Mouse (Mus musculus): ENCODE measurements at regions not wholly inside any gene's neighbourhood (a gene's known extent, or its start where the extent isn't known, plus 50 kb on each side); places are given as distances from the start of the nearest gene placed in this dataset.
A peak's percentile ranks its signal among the peaks of the same experiment; 100 is the strongest.

- DNase-seq (ENCODE audit: extremely low spot score), result peak; percentile 4
These were observed 66.5 kb downstream of the Nmur2 start for GRCm38 (mm10) chr11:55974224-55974875.

- no peak for DNase-seq (ENCODE audit: extremely low spot score)
These were observed 74.2 kb downstream of the Nmur2 start for GRCm38 (mm10) chr11:55966580-55966979.

- no peak for DNase-seq (ENCODE audit: extremely low spot score)
These were observed 82.4 kb downstream of the Nmur2 start for GRCm38 (mm10) chr11:55958372-55958771.

GRCm38 (mm10) chr11:55957355-55957754, 83.5 kb downstream of the Nmur2 start:
- DNase-seq (ENCODE audit: extremely low spot score), result no peak

GRCm38 (mm10) chr11:55953696-55954095, 87.1 kb downstream of the Nmur2 start:
- peak; percentile 5 for DNase-seq (ENCODE audit: extremely low spot score)

- no peak for DNase-seq (ENCODE audit: extremely low spot score)
These were observed 91.2 kb downstream of the Nmur2 start for GRCm38 (mm10) chr11:55949596-55949995.

- no peak for DNase-seq (ENCODE audit: extremely low spot score)
These were observed 94.1 kb downstream of the Nmur2 start for GRCm38 (mm10) chr11:55946629-55947240.

GRCm38 (mm10) chr11:55946028-55946427, 94.8 kb downstream of the Nmur2 start:
- no peak for DNase-seq (ENCODE audit: extremely low spot score)

GRCm38 (mm10) chr11:55939983-55940382, 100.8 kb downstream of the Nmur2 start:
- DNase-seq (ENCODE audit: extremely low spot score), result no peak

- no peak for DNase-seq (ENCODE audit: extremely low spot score)
These were observed 114.4 kb downstream of the Nmur2 start for GRCm38 (mm10) chr11:55926366-55926765.

- DNase-seq (ENCODE audit: extremely low spot score), result no peak
These were observed 121.7 kb downstream of the Nmur2 start for GRCm38 (mm10) chr11:55919066-55919465.

GRCm38 (mm10) chr11:55918411-55918810, 122.4 kb downstream of the Nmur2 start:
- no peak for DNase-seq (ENCODE audit: extremely low spot score)

- peak; percentile 49 for DNase-seq (ENCODE audit: extremely low spot score)
These were observed 143.3 kb downstream of the Nmur2 start for GRCm38 (mm10) chr11:55897506-55897905.

- DNase-seq (ENCODE audit: extremely low spot score), result no peak
These were observed 150.6 kb downstream of the Nmur2 start for GRCm38 (mm10) chr11:55890161-55890560.

- no peak for DNase-seq (ENCODE audit: extremely low spot score)
These were observed 162.2 kb downstream of the Nmur2 start for GRCm38 (mm10) chr11:55878631-55879030.

- no peak for DNase-seq (ENCODE audit: extremely low spot score)
These were observed 173.7 kb downstream of the Nmur2 start for GRCm38 (mm10) chr11:55867141-55867540.

- DNase-seq (ENCODE audit: extremely low spot score), result no peak
These were observed 181.6 kb downstream of the Nmur2 start for GRCm38 (mm10) chr11:55859230-55859629.

GRCm38 (mm10) chr11:55820479-55820878, 212.5 kb upstream of the Glra1 start:
- no peak for DNase-seq (ENCODE audit: extremely low spot score)

- DNase-seq (ENCODE audit: extremely low spot score), result no peak
These were observed 208.6 kb upstream of the Glra1 start for GRCm38 (mm10) chr11:55816566-55816965.

GRCm38 (mm10) chr11:55810685-55811084, 202.7 kb upstream of the Glra1 start:
- DNase-seq (ENCODE audit: extremely low spot score), result peak; percentile 17

- DNase-seq (ENCODE audit: extremely low spot score), result peak; percentile 64
These were observed 183.3 kb upstream of the Glra1 start for GRCm38 (mm10) chr11:55791195-55791865.

GRCm38 (mm10) chr11:55789638-55790037, 181.6 kb upstream of the Glra1 start:
- no peak for DNase-seq (ENCODE audit: extremely low spot score)

GRCm38 (mm10) chr11:55781044-55781443, 173.0 kb upstream of the Glra1 start:
- DNase-seq (ENCODE audit: extremely low spot score), result no peak
